Mouse (Mus musculus) adipocyte (in vitro differentiated cells): ENCODE results near the gene Tmem91.
A peak's percentile ranks its signal among the peaks of the same experiment; 100 is the strongest.
"Not testable (repeated sequence)": the region's sequence is repeated elsewhere in the genome, so short reads cannot be mapped to it uniquely, and the experiment has no call there.

Experiments
- DNase-seq: peaks from one replicate; pipeline ENCODE4 v3.0.0-alpha.2; 2016; ENCODE audit warnings: low spot score

The Tmem91 gene

GRCm38 (mm10) chr7:25674719-25675300, at the start of gene Tmem91:
Tmem91 (minus strand) TSS chr7:25675166.
- DNase-seq: no peak

GRCm38 (mm10) chr7:25721776-25722175, 46.8 kb upstream of the Tmem91 start:
- not testable (repeated sequence) for DNase-seq

DNA sequence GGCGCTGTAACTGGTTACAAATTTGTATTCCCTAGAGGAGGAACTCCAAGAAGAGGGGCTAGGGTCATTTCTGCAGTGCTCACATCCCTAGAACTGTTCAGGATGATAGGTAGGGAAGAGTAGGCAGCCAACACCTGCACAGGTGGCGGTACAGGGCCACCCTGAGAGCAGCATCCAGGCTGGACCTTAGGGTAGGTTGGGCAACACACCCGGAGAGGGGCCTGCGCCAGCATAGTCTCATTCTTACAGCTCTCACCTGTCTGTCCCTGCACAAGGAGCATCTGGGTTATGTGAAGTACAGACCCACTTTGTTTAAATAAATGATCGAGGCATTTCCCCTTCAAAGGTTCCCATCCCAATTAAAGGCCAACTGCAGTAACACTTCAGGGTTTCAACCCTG, 45.8 kb upstream of the Tmem91 start:
- DNase-seq: no peak

DNA sequence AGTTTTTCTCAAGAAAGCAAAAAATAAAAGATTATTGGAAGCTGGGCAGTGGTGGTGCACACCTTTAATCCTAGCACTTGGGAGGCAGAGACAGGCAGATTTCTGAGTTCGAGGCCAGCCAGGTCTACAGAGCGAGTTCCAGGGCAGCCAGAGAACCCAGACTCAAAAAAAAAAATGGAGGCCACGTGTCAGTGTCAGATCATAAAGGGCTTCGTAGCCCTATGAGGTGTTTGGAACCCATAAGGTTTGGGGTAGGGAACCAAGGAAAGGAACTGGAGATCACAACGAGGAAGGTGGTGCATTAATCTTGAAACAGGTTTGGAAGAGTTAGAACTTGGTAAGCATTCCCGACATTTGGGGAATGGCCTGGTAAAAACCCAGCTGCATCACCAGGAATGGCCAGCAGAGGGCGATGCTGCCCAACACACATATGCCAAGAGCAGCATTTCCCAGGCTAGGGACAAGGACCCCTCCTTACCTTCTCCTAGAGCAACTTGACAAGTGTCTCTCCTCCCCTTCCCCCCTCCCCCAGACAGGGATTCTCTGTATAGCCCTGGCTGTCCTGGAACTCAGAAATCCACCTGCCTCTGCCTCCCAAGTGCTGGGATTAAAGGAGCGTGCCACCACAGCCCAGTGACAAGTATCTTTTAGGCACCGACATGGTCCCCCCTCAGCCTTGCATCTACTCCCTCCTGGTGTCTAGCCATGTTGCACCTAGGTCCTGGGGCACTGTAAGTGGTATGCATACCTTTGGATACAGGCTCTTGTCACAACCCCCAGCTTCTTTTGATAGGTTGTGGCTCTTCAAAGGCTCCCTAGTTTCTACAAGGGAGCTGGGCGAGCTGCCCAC, 45.0 kb upstream of the Tmem91 start:
- DNase-seq: peak; percentile 81

GRCm38 (mm10) chr7:25718788-25719417, 43.9 kb upstream of the Tmem91 start, which contains the start of gene Ccdc97:
Ccdc97 (minus strand) TSS chr7:25719088.
- DNase-seq: peak; percentile 94

DNA sequence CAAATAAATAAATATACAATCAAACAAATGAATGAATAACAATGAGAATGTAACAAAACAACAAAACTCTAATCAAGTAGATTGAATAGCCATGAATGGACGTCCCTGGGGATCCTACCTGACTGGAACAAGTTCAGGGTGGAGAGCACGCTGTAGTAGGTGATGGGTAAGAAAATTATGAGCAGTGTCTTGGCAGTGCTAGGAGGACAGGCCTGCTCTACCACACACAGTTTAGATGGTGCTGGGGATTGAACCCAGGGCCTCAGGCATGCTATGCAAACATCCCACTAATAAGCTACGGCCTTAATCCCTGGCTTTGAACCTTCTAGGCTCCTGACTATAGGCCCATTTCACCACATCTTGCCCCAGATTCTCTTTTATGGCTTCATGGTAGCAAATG, 42.5 kb upstream of the Tmem91 start:
- no peak for DNase-seq

- DNase-seq: no peak
Observed at GRCm38 (mm10) chr7:25715731-25716271, 40.8 kb upstream of the Tmem91 start.

- no peak for DNase-seq
Observed at GRCm38 (mm10) chr7:25714581-25714980, 39.6 kb upstream of the Tmem91 start.

GRCm38 (mm10) chr7:25712801-25713200, 37.8 kb upstream of the Tmem91 start:
- no peak for DNase-seq

- DNase-seq: peak; percentile 67
Observed at GRCm38 (mm10) chr7:25711731-25712197, 36.8 kb upstream of the Tmem91 start.

- no peak for DNase-seq
Observed at GRCm38 (mm10) chr7:25711165-25711564, 36.2 kb upstream of the Tmem91 start.

GRCm38 (mm10) chr7:25710519-25711130, 35.7 kb upstream of the Tmem91 start:
- no peak for DNase-seq

- no peak for DNase-seq
Observed at GRCm38 (mm10) chr7:25709961-25710360, 35.0 kb upstream of the Tmem91 start.

DNA sequence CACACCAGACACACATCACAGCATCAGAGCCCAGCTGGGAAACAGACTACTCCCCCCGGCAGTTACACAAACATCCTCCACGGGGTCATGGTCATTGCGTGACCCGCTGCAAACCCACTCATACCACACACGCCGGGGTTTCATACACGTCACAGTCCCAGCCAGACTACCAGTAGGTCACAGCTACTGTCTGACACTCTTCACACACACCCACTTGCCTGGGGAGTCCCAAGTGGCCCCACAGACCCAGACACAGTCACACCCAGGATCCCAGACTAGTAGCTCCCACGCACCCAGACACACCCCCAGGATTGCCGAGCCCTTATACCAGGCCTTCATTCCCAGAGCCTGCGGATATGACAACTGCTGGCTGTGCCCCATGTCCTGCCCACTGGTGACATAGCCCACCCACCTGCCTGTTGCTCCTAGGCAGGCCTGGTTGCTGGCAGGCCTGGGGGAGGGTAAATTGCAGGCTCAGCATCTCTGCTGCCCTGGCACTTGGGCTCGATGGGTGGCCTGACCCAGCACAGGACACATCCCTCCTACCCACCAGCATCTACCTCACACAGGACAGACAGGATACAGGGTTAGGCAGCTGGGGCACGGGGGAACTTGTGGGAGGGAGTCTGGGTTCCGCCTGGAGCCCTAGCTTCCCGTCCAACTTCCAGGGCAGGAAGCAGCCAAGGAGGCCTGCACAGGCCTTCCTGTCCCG, 32.8 kb upstream of the Tmem91 start:
- peak; percentile 34 for DNase-seq

GRCm38 (mm10) chr7:25706578-25707170, 31.7 kb upstream of the Tmem91 start:
- DNase-seq: peak; percentile 41

DNA sequence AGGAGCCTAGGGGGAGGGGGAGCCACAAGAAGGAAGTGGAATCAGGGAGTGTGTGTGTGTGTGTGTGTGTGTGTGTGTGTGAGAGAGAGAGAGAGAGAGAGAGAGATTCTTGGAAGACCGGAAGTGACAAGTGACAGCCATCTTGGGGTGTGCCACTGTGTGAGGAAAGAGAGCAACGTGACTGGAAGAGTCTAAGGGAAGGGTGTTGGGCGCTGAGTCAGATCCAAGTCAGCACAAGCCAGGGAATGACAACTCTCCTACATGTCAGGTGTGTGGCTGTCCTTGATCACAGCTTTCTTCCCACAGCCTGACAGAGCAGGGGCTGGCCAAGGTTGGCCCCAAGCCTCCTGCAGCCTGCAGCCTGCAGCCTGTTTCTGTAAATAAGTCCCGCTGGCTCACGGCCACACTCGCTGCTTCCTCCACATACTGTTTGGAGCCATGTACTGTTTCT, 30.9 kb upstream of the Tmem91 start:
- peak; percentile 77 for DNase-seq

DNA sequence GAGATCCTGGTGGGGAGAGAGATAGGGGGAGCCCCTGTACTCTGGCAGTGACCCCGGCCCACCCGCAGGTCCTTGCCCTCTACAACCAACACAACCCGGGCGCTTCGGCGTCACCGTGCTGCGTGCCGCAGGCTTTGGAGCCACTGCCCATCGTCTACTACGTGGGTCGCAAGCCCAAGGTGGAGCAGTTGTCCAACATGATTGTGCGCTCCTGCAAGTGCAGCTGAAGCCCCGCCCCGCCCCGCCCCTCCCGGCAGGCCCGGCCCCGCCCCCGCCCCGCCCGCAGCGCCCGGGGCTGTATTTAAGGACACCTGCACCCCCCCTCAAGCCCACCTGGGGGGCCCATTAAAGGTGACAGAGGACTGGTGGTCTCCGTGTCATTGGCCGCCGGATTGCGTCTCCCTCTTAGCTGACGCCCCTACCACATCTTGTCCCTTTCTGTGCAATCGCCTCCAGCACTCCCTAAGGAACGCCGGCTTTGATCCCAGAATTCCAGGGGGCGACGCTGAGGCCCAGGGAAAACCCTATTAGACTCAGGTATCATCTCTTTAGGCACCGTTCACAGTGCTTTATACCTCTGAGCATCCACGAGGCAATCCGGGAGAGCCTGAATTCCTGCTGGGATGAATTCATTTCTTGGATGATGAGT, 29.9 kb upstream of the Tmem91 start:
- DNase-seq: no peak

- DNase-seq: peak; percentile 46
Observed at GRCm38 (mm10) chr7:25703793-25704494, 29.0 kb upstream of the Tmem91 start.

GRCm38 (mm10) chr7:25702350-25702749, 27.4 kb upstream of the Tmem91 start:
- no peak for DNase-seq

DNA sequence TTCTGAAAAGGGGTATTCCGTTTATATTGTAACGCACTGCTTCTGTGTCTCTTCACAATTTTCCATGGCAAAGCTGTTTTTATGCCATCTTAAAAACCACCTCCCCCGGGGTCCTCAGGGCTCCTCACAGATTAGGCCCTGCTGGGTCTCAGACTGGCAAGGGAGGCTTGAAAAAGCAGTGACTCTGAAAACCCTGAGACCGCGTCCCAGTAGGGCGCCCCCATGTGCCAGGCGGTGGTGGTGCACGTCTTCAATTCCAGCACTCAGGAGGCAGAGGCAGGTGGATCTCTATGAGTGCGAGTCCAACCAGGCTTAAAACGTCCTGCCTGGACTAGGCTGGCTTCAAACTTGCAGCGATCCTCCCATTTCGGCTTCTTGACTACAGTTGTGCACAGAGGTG, 25.8 kb upstream of the Tmem91 start:
- DNase-seq: no peak
